Mouse (Mus musculus) heart, adult 8-10 months (tissue): ENCODE measurements at regions not wholly inside any gene's neighbourhood (a gene's known extent, or its start where the extent isn't known, plus 50 kb on each side); places are given as distances from the start of the nearest gene placed in this dataset.

ENCODE experiments used
- DNase-seq: peaks from one replicate; pipeline ENCODE4 v3.0.0; 2022; ENCODE audit warnings: low spot score

DNA sequence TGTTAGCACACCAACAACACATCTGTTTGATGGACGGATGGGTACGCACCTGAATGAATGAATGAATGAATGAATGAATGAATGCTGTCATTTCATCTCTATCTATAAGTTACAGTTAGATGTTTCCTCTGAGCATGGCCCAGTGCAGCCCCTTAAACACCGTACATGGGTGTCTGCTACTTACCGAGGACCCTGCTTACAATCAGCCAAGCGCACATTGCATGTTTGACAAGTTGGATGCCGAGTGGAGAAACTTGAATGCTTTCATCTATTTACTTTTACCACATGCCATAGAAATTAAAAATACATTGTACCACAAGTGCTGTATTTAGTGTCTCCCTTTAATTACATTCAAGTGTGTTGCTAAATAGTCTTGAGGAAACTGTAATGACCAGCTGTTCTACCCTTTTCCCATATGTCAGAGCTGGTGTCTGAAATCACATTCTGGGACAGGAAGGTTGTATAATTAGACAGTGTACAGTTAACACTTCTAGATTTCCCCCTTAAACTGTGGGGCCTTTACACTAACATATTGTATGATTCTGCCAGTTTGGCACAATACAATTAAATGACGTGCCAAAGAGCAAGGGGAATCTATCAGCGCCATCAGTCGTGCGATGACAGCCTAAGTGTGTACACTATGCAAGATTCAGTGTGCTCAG, 127.3 kb upstream of the Prox1 start:
- no peak for DNase-seq

- no peak for DNase-seq
Measured at GRCm38 (mm10) chr1:190290061-190290460, 119.5 kb upstream of the Prox1 start.

- DNase-seq = no peak
Measured at GRCm38 (mm10) chr1:190286481-190287145, 116.1 kb upstream of the Prox1 start.

DNA sequence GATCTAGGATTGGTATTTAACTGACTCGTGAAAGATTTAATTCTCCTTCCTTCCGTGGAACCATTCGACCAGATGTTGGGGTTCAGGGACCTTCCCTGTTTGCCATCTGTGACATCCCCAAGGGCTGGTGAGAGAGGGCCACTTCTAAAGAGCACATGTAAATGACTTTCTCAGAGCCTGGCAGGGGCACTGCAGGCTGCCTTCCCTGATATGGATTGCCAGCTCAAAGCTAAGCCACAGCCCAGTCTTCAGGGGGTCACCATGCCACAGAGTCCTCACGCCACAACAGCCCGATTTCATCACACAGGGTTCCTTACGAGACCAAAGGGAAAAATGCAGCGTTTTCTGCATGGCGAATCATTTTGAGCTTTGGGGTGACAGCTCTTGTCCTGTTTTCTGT, 115.1 kb upstream of the Prox1 start:
- DNase-seq = no peak

- no peak for DNase-seq
Measured at GRCm38 (mm10) chr1:190285049-190285448, 114.5 kb upstream of the Prox1 start.

GRCm38 (mm10) chr1:190284138-190284537, 113.6 kb upstream of the Prox1 start:
- no peak for DNase-seq

GRCm38 (mm10) chr1:190280081-190280858, 109.8 kb upstream of the Prox1 start:
- no peak for DNase-seq

- DNase-seq = no peak
Measured at GRCm38 (mm10) chr1:190274911-190275310, 104.4 kb upstream of the Prox1 start.

GRCm38 (mm10) chr1:190270784-190271385, 100.4 kb upstream of the Prox1 start:
- DNase-seq = no peak

DNA sequence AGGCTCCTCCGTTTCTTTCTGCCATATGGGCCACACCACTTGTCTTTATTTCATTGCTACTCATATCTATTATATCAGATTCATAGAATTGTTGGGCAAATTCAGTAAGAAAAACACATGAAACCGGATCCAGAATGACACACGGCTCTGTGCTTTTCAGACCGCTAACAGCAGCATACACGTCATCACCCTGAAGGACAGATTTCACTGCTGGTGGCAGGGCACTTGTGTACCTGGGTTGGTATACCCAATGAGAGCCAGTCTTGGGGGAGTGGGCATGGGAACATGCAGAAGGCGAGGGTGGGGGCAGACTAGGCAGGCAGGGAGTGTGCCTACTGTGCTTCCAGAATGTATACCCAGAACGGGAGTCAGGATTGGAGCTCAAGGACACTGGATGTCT, 98.7 kb upstream of the Prox1 start:
- no peak for DNase-seq

DNA sequence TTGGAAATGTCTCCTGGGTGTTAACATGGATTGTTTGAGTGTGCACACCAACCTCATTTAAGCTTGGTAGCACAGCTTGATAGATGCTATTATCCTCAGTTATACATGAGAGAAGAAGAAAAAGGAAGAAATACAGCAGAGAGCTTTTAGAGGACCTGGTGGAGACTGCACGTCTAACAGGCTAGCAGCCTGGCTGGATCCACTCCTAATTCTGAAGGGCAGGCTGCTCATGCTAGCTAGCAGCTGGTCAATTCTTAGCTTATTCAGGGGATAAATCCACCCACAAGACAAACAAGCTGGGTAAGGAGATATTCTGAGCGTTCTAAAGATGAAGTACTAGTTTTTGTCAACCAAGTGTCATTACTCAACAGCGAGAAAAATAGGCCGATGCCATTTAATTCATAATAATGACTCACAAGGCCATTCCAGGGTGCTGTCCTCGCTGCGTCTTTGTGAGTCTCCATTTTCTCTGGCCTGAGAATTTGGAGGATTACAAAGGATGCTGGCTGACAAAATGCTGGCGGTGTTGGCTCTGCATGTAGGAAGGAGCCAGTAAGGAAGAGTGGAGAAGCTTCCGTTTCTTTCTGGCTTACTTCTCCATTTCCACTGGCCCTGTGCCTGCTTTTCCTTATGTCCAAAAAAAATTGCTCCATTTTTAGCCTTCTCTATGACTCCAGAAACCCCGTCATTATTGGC, 94.7 kb upstream of the Prox1 start:
- no peak for DNase-seq

DNA sequence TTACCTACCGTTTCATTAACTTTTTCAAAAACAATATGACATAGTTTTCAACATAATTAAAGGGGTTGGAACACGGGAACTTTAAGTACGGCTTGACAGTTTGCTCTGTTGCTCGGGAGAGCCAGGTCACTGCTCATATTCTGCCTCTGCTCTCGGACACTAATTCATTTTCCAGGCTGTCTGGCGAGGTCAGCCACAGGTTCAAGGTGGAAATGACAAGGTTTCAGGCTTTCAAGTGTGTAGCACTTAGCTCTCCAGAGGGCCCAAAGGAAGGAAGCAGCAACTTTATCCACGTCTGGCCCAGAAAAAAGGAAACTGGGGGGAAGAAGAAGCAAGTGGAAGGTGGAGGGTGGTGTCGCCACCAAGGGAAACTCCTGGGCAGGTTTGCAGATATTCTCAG, 94.0 kb upstream of the Prox1 start:
- no peak for DNase-seq

DNA sequence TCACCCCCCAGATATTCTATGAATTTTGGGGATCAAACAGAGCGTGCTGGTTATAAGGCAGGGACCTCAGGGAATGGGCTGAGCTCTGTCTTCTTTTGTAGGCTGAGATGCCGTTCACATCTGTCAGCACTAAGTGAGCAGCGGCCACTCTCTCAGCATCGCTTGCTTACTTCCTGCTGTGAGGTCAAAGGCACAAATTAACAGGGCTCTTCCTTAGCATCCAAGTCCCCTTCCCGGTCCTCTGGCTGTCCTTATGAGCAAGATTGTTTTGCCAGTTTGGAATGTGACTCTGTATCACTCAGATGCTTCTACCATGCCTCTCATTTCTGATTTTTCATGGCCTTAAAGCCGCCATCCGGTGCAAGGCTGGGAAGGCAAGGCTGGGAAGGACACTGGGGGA, 93.1 kb upstream of the Prox1 start:
- no peak for DNase-seq

DNA sequence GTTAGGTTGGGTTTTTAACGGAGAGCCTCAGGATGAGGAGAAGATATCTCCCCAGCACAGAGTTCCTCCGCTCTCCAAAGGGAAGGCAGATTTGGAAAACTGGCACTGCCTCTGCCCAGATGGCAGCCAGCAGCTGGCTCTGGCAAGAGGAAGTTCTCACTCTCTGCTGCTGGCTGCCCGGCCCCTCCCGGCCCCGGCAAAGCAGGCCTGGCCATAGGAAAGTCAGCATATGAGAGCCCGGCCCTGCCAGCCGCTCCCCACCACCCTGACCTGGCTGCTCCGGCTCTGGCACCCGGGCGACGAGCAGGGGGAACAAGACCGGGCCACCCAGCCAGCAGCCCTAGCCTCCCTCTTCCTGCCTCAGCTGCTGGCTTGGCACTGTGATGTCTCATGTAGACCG, 89.1 kb upstream of the Prox1 start:
- no peak for DNase-seq

- DNase-seq = no peak
Measured at GRCm38 (mm10) chr1:190250574-190251246, 80.2 kb upstream of the Prox1 start.

DNA sequence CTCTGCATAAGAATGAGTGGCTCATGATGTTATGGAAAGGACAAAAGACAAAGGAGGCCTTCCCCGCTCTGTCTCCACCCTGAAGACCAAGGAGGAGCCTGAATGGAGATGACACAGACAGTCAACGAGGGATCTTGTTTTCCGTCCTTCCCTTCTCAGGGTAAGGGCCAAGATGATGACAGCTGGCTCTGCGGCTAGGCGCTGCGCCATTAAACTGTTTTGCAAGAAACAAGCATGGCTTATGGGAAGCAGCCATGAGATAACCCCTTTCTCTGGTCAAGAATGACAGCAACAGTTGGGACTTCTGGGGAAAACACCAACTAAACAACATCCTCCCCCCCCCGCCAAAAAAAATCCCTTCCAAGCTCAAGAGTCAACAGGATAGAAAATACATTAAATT, 72.0 kb upstream of the Prox1 start:
- DNase-seq = no peak

DNA sequence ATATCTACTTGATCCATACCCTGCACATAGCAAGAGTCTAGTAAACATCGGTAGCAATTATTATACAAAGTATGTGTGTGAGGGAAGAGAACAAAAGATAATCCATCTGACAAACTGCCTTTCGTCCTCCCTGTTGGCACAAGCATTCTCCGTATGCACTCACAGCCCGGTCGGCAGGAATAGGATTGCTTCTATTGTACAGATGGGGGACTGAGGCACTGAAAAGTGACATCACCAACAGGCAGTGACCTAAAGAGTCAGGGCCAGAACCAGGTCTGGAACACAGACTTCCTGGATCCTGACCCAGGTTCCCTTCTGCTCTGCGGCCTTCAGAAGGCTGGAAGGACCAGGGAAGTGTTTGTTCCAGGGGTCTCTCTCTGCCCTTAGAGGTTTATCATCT, 69.3 kb upstream of the Prox1 start:
- DNase-seq = no peak

- no peak for DNase-seq
Measured at GRCm38 (mm10) chr1:190230866-190231265, 60.4 kb upstream of the Prox1 start.

GRCm38 (mm10) chr1:190220417-190220816, 49.9 kb upstream of the Prox1 start:
- DNase-seq = no peak
